Mouse (Mus musculus): ENCODE measurements around the gene Krt34. TPM values are rescaled to one million over a fixed set of nuclear protein-coding genes. Genes with fewer than 3 reads are reported as not detected.

Krt34 gene
- not detected in 2 replicates for polyA plus RNA-seq (2014; fragmentation: Nextera tagmentation; extraction: Ambion mirVana)

DNA sequence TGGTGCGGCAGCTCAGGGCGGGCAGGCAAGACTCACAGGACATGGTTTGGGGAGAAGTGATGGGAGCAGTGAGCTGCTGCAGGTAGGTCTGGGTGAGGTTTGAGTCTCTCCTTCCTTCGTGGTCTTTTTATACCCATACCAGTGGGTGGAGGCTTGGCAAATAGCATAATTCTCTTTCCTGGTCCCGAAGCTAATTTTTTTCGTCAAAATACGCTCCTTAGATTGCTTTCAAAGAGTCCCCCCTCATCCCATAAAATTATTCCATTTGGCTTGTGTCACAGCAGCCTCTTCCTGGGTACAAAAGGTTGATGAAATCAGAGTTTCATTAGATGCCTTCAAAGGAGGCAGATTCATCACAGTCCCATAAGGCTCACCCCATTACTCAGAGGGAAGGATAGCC is at the start of gene Krt34:
TSS of gene Krt34 (minus strand) at position 101 of the 400 bp plus-strand sequence.
- H3K4me2 ChIP-seq (ENCODE audit: low read length): no peak within 1 kb of the TSS
- H3K27ac ChIP-seq (ENCODE audit: low read depth): no peak within 1 kb of the TSS
- WGBS: 90% methylated on average over 6 of the region's 6 CpGs
- no peak within 1 kb of the TSS for H3K4me3 ChIP-seq (ENCODE audit: low read depth, low read length)
- no peaks in the 10 kb centered on the region for H3K36me3 ChIP-seq (ENCODE audit: control insufficient read depth, insufficient read depth, low read length)
- no peaks in the 10 kb centered on the region for H3K4me1 ChIP-seq (replicated peaks; ENCODE audit: control insufficient read depth, insufficient read depth, low read length)
- ATAC-seq (replicated peaks; ENCODE audit: low FRiP score, low TSS enrichment, low read depth) (no peak), DNase-seq (ENCODE audit: low spot score) (peak; percentile 15)
- no peak within 1 kb of the TSS for H3K9ac ChIP-seq (ENCODE audit: low read length)
- H3K27me3 ChIP-seq (replicated peaks; ENCODE audit: control insufficient read depth, insufficient read depth, low read length): no peaks in the 10 kb centered on the region
- no peaks in the 10 kb centered on the region for H3K9me3 ChIP-seq (ENCODE audit: control insufficient read depth, low read length)

DNA sequence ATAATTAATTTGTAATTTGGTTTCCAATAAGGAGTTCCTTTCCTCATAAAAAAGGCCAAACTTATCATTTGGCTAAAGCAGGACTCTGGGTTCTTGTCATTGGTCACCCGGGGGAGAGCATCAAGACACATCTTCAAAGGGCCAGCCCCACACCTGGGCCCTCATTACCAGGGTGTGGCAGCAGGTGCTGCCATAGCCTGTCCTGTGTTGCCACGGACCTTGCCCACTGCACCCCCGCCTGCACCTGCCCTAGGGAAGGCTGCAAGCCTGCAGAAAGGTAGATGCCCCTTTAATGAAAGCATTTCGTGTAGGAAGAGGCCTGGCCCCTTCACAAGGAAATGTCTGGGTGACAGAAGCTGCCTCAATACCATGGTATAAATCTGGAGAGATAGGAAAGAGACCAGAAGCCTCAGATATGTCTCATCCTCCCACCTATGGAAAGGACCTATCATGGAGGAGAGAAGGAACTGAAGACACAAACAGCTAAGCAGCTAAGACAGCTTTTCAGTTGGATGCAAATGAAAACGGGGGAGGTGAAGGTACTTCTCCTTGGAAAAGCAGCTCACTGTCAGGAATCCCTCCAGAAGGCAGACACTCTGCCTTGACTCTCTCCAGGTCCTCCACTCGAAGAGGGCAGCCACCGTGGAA is 47.1 kb upstream of the Krt34 start:
- Histone ChIP-seq H3K4me3 (ENCODE audit: low read depth, low read length) (no peak overlapping the region), H3K9ac (ENCODE audit: low read length) (no peak overlapping the region), H3K36me3 (ENCODE audit: control insufficient read depth, insufficient read depth, low read length) (no peaks in the 10 kb centered on the region), H3K27me3 (replicated peaks; ENCODE audit: control insufficient read depth, insufficient read depth, low read length) (no peaks in the 10 kb centered on the region), H3K9me3 (ENCODE audit: control insufficient read depth, low read length) (no peaks in the 10 kb centered on the region), H3K4me2 (ENCODE audit: low read length) (no peak overlapping the region), H3K4me1 (replicated peaks; ENCODE audit: control insufficient read depth, insufficient read depth, low read length) (no peaks in the 10 kb centered on the region), H3K27ac (ENCODE audit: low read depth) (no peak overlapping the region)
- WGBS: 65% methylated on average over 7 of the region's 7 CpGs
- DNase-seq (ENCODE audit: low spot score) (no peak), ATAC-seq (replicated peaks; ENCODE audit: low FRiP score, low TSS enrichment, low read depth) (no peak)

DNA sequence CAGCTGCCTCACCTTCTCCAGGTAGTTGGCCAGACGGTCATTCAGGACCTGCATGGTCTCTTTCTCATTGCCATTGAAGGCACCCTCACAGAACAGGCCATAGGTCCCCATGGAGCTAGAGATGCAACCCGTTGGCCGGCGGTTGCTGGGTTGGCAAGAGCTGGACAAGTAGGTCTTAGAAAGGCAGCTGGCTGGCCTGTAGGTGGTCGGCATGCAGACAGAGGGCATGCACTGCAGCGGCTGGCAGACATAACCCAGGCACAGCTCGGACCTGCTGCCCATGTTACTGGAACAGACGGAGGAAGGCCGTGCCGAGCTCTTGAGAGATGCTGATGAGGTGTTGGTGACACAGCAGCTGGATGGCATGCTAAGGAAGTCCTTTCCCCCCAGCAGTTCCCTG is 46.5 kb upstream of the Krt34 start, which contains the start of gene Krt32:
TSS of gene Krt32 (minus strand) at position 366 of the 400 bp plus-strand sequence.
- H3K27me3 ChIP-seq (replicated peaks; ENCODE audit: control insufficient read depth, insufficient read depth, low read length): no peaks in the 10 kb centered on the region
- no peaks in the 10 kb centered on the region for H3K4me1 ChIP-seq (replicated peaks; ENCODE audit: control insufficient read depth, insufficient read depth, low read length)
- no peaks in the 10 kb centered on the region for H3K9me3 ChIP-seq (ENCODE audit: control insufficient read depth, low read length)
- no peak within 1 kb of the TSS for H3K4me3 ChIP-seq (ENCODE audit: low read depth, low read length)
- no peak within 1 kb of the TSS for H3K4me2 ChIP-seq (ENCODE audit: low read length)
- no peak within 1 kb of the TSS for H3K9ac ChIP-seq (ENCODE audit: low read length)
- DNase-seq (ENCODE audit: low spot score) (no peak), ATAC-seq (replicated peaks; ENCODE audit: low FRiP score, low TSS enrichment, low read depth) (no peak)
- WGBS: 94% methylated on average over 10 of the region's 10 CpGs
- H3K27ac ChIP-seq (ENCODE audit: low read depth): no peak within 1 kb of the TSS
- H3K36me3 ChIP-seq (ENCODE audit: control insufficient read depth, insufficient read depth, low read length): no peaks in the 10 kb centered on the region

DNA sequence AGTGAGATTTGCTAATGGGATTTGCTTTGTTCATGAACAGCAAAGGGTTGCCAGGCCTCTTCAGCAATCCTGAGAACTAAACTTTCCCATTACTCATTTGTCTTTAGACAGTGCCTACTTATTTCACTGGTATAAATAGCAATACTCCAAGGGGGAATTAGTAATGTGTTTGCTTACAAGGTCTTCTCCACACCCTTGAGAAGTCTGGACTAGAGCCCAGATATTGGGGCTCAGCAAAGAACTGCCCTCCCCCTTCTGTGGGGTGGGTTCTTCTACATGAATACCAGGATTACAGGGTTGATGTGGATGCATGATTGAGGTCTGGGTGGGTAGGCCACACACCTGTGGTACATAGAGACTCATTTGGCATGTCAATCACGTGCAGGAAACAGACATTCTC is 32.5 kb upstream of the Krt34 start:
- 73% methylated on average over 1 of the region's 1 CpGs for WGBS
- H3K9me3 ChIP-seq (ENCODE audit: control insufficient read depth, low read length): no peaks in the 10 kb centered on the region
- H3K27me3 ChIP-seq (replicated peaks; ENCODE audit: control insufficient read depth, insufficient read depth, low read length): no peaks in the 10 kb centered on the region
- DNase-seq (ENCODE audit: low spot score): no peak
- ATAC-seq (replicated peaks; ENCODE audit: low FRiP score, low TSS enrichment, low read depth): no peak
- H3K4me2 ChIP-seq (ENCODE audit: low read length): no peak overlapping the region
- 0 out of 2 replicates have a peak, but pooled peaks cover 3% of the 10 kb centered on the region for H3K4me1 ChIP-seq (replicated peaks; ENCODE audit: control insufficient read depth, insufficient read depth, low read length)
- no peak overlapping the region for H3K9ac ChIP-seq (ENCODE audit: low read length)
- no peaks in the 10 kb centered on the region for H3K36me3 ChIP-seq (ENCODE audit: control insufficient read depth, insufficient read depth, low read length)
- no peak overlapping the region for H3K27ac ChIP-seq (ENCODE audit: low read depth)
- no peak overlapping the region for H3K4me3 ChIP-seq (ENCODE audit: low read depth, low read length)

DNA sequence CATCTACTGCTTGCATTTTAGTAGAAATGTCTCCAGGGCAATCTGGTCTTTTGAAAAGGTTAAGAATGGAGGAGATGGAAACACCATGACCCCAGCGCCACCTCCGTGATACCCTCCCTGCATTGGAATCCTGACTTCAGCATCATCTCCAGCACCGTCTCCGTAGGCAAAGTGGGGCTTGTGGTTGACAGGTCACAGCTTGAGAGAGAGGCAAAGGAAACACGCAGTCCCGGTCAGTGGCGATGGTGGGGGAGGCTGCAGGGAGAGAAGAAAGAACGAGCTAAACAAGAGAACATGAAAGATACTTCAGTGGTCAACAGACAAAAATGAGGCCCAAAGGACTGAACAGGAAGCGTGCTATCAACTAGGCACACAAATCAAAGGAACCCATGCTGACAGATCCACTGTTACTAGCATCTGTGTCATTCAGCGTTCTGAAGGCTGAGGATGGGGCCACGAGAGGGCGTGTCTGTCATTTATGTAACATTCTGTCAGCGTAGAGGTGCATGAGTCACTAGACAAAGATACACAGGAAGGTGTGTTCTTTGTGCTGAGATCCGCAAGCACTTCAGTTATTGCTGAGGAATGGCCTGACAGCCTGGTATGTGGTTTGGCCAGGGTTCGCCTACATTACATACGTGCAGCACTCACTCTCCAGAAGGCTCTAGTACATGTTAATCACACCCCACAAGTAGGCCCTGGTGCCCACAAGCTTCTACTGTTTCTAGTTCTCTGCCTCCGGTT is 26.1 kb upstream of the Krt34 start:
- H3K27me3 ChIP-seq (replicated peaks; ENCODE audit: control insufficient read depth, insufficient read depth, low read length): no peaks in the 10 kb centered on the region
- H3K4me1 ChIP-seq (replicated peaks; ENCODE audit: control insufficient read depth, insufficient read depth, low read length): no peaks in the 10 kb centered on the region
- DNase-seq (ENCODE audit: low spot score): no peak
- H3K9ac ChIP-seq (ENCODE audit: low read length): no peak overlapping the region
- H3K4me3 ChIP-seq (ENCODE audit: low read depth, low read length): no peak overlapping the region
- WGBS: 73% methylated on average over 17 of the region's 17 CpGs
- H3K27ac ChIP-seq (ENCODE audit: low read depth): no peak overlapping the region
- H3K4me2 ChIP-seq (ENCODE audit: low read length): no peak overlapping the region
- no peaks in the 10 kb centered on the region for H3K9me3 ChIP-seq (ENCODE audit: control insufficient read depth, low read length)
- no peaks in the 10 kb centered on the region for H3K36me3 ChIP-seq (ENCODE audit: control insufficient read depth, insufficient read depth, low read length)
- peak; percentile 43; the same call in 1 of the 2 replicates for ATAC-seq (replicated peaks; ENCODE audit: low FRiP score, low TSS enrichment, low read depth)

DNA sequence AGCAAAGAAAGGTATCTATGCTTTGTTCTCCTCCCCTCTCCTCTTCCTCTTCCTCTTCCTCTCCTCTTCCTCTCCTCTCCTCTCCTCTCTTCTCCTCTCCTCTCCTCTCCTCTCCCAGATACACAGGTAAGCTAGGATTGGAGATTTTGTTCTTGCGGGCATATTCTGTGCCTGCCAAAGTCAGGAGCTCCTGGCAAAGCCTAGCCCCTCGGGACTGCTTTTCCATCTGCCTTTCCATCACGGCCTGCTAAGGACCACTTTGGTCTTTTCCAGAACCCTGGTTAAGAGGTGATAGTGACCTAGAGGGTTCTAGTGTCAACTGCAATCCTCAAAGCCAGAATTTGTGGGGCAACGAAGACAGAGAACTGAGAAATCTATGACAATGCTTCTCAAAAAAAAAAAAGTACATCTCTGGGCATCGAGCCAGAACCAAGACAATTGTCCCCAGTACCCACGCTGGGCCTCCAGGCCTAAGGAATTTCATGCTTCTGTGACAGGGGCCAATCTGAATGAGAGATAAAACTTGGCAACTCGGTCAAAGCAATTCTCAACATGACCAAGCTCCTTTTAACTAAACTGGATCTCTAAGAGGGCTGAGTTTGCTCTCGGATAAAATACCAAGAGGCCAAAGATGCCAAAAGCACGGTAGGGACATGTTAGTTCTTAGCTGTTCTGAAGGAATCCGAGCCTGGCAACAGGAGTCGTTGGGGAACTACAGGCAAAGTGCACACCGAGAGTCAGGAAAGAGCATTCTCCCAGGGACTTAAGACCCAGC is 25.1 kb upstream of the Krt34 start:
- no peak overlapping the region for H3K4me2 ChIP-seq (ENCODE audit: low read length)
- no peak overlapping the region for H3K27ac ChIP-seq (ENCODE audit: low read depth)
- H3K27me3 ChIP-seq (replicated peaks; ENCODE audit: control insufficient read depth, insufficient read depth, low read length): no peaks in the 10 kb centered on the region
- no peak for ATAC-seq (replicated peaks; ENCODE audit: low FRiP score, low TSS enrichment, low read depth)
- H3K4me1 ChIP-seq (replicated peaks; ENCODE audit: control insufficient read depth, insufficient read depth, low read length): no peaks in the 10 kb centered on the region
- no peaks in the 10 kb centered on the region for H3K9me3 ChIP-seq (ENCODE audit: control insufficient read depth, low read length)
- H3K4me3 ChIP-seq (ENCODE audit: low read depth, low read length): no peak overlapping the region
- no peaks in the 10 kb centered on the region for H3K36me3 ChIP-seq (ENCODE audit: control insufficient read depth, insufficient read depth, low read length)
- no peak for DNase-seq (ENCODE audit: low spot score)
- 82% methylated on average over 12 of the region's 12 CpGs for WGBS
- H3K9ac ChIP-seq (ENCODE audit: low read length): no peak overlapping the region

DNA sequence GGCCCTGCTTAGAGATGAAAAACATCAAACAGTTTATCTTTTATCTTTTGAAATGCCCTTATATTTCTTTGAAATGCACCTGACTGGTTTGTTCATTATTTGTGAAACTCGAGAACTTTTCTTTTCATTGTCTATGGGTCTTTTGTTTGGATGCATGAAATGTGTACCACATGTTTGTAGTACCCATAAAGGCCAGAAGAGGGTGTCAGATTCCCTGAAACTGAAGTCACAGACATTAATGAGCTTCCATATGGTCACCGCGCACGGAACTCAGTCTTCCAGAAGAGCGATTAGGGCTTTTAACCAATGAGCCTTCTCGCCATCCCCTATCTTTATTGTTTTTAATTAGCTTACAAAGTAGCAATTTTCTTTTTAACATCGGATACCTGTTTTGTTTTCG is 17.5 kb upstream of the Krt34 start:
- DNase-seq (ENCODE audit: low spot score) (no peak), ATAC-seq (replicated peaks; ENCODE audit: low FRiP score, low TSS enrichment, low read depth) (no peak)
- no peaks in the 10 kb centered on the region for H3K9me3 ChIP-seq (ENCODE audit: control insufficient read depth, low read length)
- no peaks in the 10 kb centered on the region for H3K4me1 ChIP-seq (replicated peaks; ENCODE audit: control insufficient read depth, insufficient read depth, low read length)
- H3K27me3 ChIP-seq (replicated peaks; ENCODE audit: control insufficient read depth, insufficient read depth, low read length): no peaks in the 10 kb centered on the region
- H3K27ac ChIP-seq (ENCODE audit: low read depth): no peak overlapping the region
- WGBS: 72% methylated on average over 8 of the region's 8 CpGs
- H3K36me3 ChIP-seq (ENCODE audit: control insufficient read depth, insufficient read depth, low read length): no peaks in the 10 kb centered on the region
- no peak overlapping the region for H3K4me2 ChIP-seq (ENCODE audit: low read length)
- no peak overlapping the region for H3K4me3 ChIP-seq (ENCODE audit: low read depth, low read length)
- no peak overlapping the region for H3K9ac ChIP-seq (ENCODE audit: low read length)

DNA sequence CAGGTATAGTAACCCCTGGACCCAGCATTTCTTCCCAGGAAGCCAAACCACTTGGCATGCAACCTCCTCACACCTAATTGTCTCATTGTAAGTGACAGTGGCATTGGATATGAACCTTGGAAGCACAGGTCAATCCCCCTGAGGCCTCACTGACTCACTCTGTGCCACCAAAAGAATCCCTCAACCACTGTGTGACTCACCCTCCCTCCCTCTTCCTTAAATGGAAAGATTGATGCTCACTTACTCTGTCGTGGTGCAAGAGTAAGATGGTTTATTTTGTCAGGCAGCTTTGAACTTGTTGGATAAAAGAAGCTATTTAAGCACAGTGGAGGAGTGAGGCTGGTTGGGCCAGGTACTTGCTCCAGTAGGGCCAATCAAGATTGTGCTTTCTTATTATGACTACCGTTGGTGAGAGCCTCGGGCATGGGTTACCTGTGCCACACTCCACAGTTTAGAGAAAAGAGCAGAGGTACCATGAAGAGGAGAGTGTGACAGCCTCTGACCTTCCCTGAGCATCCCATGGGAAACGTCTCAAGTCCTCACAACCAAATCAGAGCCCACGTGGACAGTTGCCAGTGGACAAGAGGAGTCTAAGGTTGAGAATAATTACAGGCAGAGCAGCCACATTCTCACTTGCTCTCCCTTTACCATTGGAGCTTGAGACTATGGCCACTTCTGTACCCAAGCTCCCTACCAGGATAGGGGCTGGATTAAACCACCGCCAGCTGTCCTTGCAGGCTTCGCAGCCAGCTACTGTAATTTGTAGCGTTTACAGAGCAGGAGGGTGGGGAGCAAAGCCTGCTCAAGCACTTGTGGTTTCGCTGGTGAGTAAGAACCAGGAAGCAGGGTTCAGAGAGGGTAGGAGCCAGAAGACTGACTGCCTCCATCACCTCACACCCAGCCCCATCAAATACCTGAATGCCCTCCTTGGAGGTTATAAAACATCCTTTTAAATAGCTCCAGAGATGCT is 14.6 kb upstream of the Krt34 start:
- H3K27ac ChIP-seq (ENCODE audit: low read depth): no peak overlapping the region
- H3K27me3 ChIP-seq (replicated peaks; ENCODE audit: control insufficient read depth, insufficient read depth, low read length): no peaks in the 10 kb centered on the region
- no peak overlapping the region for H3K4me3 ChIP-seq (ENCODE audit: low read depth, low read length)
- no peak overlapping the region for H3K9ac ChIP-seq (ENCODE audit: low read length)
- no peak for ATAC-seq (replicated peaks; ENCODE audit: low FRiP score, low TSS enrichment, low read depth)
- H3K36me3 ChIP-seq (ENCODE audit: control insufficient read depth, insufficient read depth, low read length): no peaks in the 10 kb centered on the region
- H3K4me2 ChIP-seq (ENCODE audit: low read length): no peak overlapping the region
- WGBS: 61% methylated on average over 9 of the region's 9 CpGs
- peak; percentile 45 for DNase-seq (ENCODE audit: low spot score)
- H3K4me1 ChIP-seq (replicated peaks; ENCODE audit: control insufficient read depth, insufficient read depth, low read length): no peaks in the 10 kb centered on the region
- H3K9me3 ChIP-seq (ENCODE audit: control insufficient read depth, low read length): no peaks in the 10 kb centered on the region

All from intestine, embryonic 14.5 days (tissue).